Mouse (Mus musculus): ENCODE measurements at regions not wholly inside any gene's neighbourhood (a gene's known extent, or its start where the extent isn't known, plus 50 kb on each side); places are given as distances from the start of the nearest gene placed in this dataset.

GRCm38 (mm10) chr11:21422281-21422878 lies 51.4 kb upstream of the Ugp2 start:
- TF ChIP-seq POLR2A (IDR thresholded peaks at IDR 0.05; ENCODE audit: extremely low read depth, insufficient read depth, low read length) (no peak), CTCF (IDR thresholded peaks at IDR 0.05; ENCODE audit: extremely low read depth, insufficient read depth, low read length) (no peak)

Measured in cortical plate, adult 2 months (tissue).